Comparison of ENCODE assay signal across 35 mouse cellular contexts in the genomic region with DNA sequence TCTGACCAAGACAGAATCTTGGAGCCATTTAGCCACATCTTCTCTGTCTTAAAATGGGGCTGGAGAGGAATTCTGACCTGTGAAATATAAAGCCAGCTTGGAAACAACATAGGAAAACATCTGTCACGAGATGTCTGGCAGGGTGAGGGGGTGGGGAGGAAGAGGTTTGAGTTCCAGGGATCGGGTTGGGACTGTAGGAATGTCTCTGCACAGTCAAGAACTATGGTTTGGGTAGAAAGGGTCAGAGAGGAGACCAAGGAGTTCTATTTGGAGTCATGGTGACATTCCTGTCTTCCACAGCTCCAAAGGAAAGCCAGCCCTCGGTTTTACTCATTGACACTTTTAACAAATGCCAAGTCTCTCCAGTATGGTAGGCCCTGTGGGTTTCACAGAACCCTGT. TPM values are rescaled to one million over a fixed set of nuclear protein-coding genes. Genes with fewer than 3 reads are reported as not detected.
"Had no signal": no experiment of that assay in that cellular context is flagged by ENCODE, and none has a peak within 500 bp of the region (broad histone marks: within the 10 kb centered on the region; RNA-seq: fewer than 3 reads in every experiment).

No protein-coding gene starts in this region.

- H3K4me1 ChIP-seq: liver, embryonic 12.5 days had no signal

- H3K27me3 ChIP-seq: hindbrain, embryonic 12.5 days; limb, embryonic 12.5 days had no signal

- H3K36me3 ChIP-seq: heart, embryonic 10.5 days; heart, embryonic 12.5 days; intestine, embryonic 15.5 days; limb, embryonic 15.5 days; liver, embryonic 12.5 days had no signal

- ATAC-seq: hindbrain, embryonic 16.5 days; inflammation-experienced regulatory T-cells, adult 6 months; intestine, embryonic 15.5 days; intestine, postnatal 0 days; liver, embryonic 12.5 days had no signal

- H3K9me3 ChIP-seq: heart, embryonic 10.5 days; heart, embryonic 12.5 days; hindbrain, embryonic 10.5 days; hindbrain, embryonic 12.5 days; intestine, embryonic 15.5 days; limb, embryonic 12.5 days; limb, embryonic 15.5 days; liver, embryonic 12.5 days had no signal

- DNase-seq: gastrocnemius, postnatal 14 days; gastrocnemius, postnatal 36 days; heart, adult 18-20 months; heart, postnatal 10 days; heart, postnatal 4 days; kidney, adult 8-10 months; kidney, postnatal 10 days; kidney, postnatal 25 days; kidney, postnatal 4 days; left cerebral cortex, postnatal 4 days had no signal

- H3K4me3 ChIP-seq: heart, embryonic 10.5 days; heart, embryonic 12.5 days; hindbrain, embryonic 10.5 days; hindbrain, embryonic 12.5 days; intestine, embryonic 15.5 days; layer of hippocampus, adult 2 months; limb, embryonic 12.5 days; limb, embryonic 15.5 days; liver, embryonic 12.5 days had no signal

- H3K9ac ChIP-seq: heart, embryonic 12.5 days; hindbrain, embryonic 12.5 days; hindbrain, embryonic 14.5 days; intestine, embryonic 15.5 days; limb, embryonic 12.5 days; limb, embryonic 15.5 days; liver, embryonic 12.5 days; liver, embryonic 14.5 days had no signal

- H3K27ac ChIP-seq: heart, embryonic 10.5 days; hindbrain, embryonic 10.5 days; hindbrain, embryonic 12.5 days; hindbrain, embryonic 14.5 days; intestine, embryonic 15.5 days; layer of hippocampus, adult 2 months; limb, embryonic 12.5 days; limb, embryonic 15.5 days; liver, embryonic 12.5 days; liver, embryonic 14.5 days had no signal

- H3K4me2 ChIP-seq: heart, embryonic 12.5 days; hindbrain, embryonic 12.5 days; hindbrain, embryonic 14.5 days; intestine, embryonic 15.5 days; limb, embryonic 12.5 days; limb, embryonic 15.5 days; liver, embryonic 12.5 days had no signal

RNA-seq across cellular contexts. Expression of gene Fxyd6, which starts 3.9 kb away (rescaled TPM):
- total RNA-seq: granulocyte monocyte progenitor cell, adult 5-6 weeks had no signal

RNA-seq across cellular contexts. Expression of gene Fxyd2, which starts 25.6 kb away (rescaled TPM):
- total RNA-seq: liver, adult 2 months had no signal

RNA-seq across cellular contexts. Expression of gene Dscaml1, which starts 52.5 kb away (rescaled TPM):
- total RNA-seq: gastrocnemius, adult 8-10 months; gastrocnemius, postnatal 36 days; granulocyte monocyte progenitor cell, adult 5-6 weeks; heart, adult 8-10 months; heart, postnatal 10 days; heart, postnatal 25 days; heart, postnatal 4 days had no signal
- polyA plus RNA-seq: inflammation-experienced regulatory T-cells, adult 6 months; liver, embryonic 12.5 days; liver, embryonic 14.5 days; liver, embryonic 16.5 days had no signal

RNA-seq across cellular contexts. Expression of gene Tmprss13, which starts 55.0 kb away (rescaled TPM):
- total RNA-seq: granulocyte monocyte progenitor cell, adult 5-6 weeks; layer of hippocampus, adult 2 months; layer of hippocampus, postnatal 10 days; layer of hippocampus, postnatal 25 days; left cerebral cortex, adult 8-10 months; left cerebral cortex, postnatal 10 days; left cerebral cortex, postnatal 25 days; left cerebral cortex, postnatal 4 days; liver, adult 2 months had no signal
- polyA plus RNA-seq: heart, embryonic 12.5 days; hindbrain, embryonic 14.5 days; liver, adult 2 months; liver, embryonic 12.5 days; liver, embryonic 14.5 days; liver, embryonic 16.5 days had no signal
